Mouse (Mus musculus): ENCODE results near the gene Gk5.
"Not testable (repeated sequence)": the region's sequence is repeated elsewhere in the genome, so short reads cannot be mapped to it uniquely, and the experiment has no call there.

The Gk5 gene

GRCm38 (mm10) chr9:96144883-96145282 lies 25.7 kb downstream of the Gk5 start:
- DNase-seq (ENCODE audit: low spot score in 2 of 2) = no peak

- DNase-seq (ENCODE audit: low spot score in 2 of 2) = no peak
Measured at GRCm38 (mm10) chr9:96152801-96153200, 33.6 kb downstream of the Gk5 start.

DNA sequence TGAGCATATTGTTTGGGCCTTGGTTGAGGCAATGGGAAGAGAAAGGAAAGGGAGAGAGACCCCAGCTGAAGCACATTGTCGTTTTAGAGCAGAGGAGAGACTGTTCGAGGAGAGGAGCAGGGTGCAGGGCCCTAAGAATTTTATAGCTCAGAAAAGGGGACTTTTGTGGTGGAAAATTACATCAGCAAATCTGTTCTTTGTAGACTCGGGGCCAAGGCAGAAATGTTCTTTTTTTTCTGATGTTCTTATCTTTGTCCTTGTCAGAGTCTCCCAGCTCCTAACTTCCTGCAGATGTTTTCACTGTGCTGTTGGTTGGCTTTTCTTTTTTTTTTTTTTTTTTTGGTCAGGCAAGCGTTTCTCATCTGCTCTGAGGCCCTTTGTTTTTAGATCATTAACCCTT lies 39.3 kb downstream of the Gk5 start:
- DNase-seq (ENCODE audit: low spot score in 2 of 2) = no peak

GRCm38 (mm10) chr9:96159047-96159446 lies 39.9 kb downstream of the Gk5 start:
- no peak for DNase-seq (ENCODE audit: low spot score in 2 of 2)

- no peak for DNase-seq (ENCODE audit: low spot score in 2 of 2)
Measured at GRCm38 (mm10) chr9:96160767-96161166, 41.6 kb downstream of the Gk5 start.

GRCm38 (mm10) chr9:96162421-96162820 lies 43.3 kb downstream of the Gk5 start:
- DNase-seq (ENCODE audit: low spot score in 2 of 2) = no peak

DNA sequence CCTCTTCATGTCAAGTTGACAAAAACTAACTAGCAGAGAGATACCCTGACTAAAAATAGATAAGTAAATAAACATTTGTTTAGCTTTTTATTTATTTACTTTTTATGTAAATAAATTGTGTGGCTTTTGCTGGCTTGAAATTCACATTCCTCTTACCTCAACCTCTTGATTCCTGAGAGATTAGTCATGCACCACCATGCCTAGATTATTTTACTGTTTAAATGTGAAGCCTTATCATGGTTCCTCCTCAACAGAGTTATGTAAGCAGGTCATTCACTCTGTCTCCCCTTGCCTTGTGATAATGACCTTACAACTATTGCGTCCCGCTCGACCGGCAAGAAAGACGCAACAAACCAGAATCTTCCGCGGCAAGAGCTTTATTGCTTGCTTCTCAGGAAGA lies 44.3 kb downstream of the Gk5 start:
- no peak for DNase-seq (ENCODE audit: low spot score in 2 of 2)

DNA sequence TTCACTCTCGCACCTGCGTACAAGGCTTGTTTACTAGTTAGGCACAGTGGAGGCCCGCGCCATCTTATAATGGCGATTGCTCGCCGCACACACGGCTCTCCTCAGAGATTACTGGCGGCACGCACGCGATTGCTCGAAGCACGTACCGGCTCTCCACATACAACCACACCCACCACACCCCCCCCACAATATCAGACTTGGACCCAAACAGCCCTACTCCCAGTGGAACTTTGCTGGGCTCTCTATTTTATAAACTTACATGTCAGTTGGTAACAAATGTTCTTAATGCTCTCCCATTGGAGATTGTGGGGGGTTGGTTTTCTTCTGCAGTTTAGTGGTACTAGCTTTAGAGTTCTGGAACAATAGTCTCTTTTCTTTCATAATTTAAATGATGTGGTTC lies 44.8 kb downstream of the Gk5 start:
- DNase-seq (ENCODE audit: low spot score in 2 of 2) = not testable (repeated sequence)

GRCm38 (mm10) chr9:96167168-96167585 lies 48.0 kb downstream of the Gk5 start:
- DNase-seq (ENCODE audit: low spot score in 2 of 2) = peak; percentile 72 to 90

GRCm38 (mm10) chr9:96170600-96170999 lies 51.4 kb downstream of the Gk5 start:
- no peak for DNase-seq (ENCODE audit: low spot score in 2 of 2)

GRCm38 (mm10) chr9:96184909-96185308 lies 65.7 kb downstream of the Gk5 start:
- DNase-seq (ENCODE audit: low spot score in 2 of 2) = no peak

DNA sequence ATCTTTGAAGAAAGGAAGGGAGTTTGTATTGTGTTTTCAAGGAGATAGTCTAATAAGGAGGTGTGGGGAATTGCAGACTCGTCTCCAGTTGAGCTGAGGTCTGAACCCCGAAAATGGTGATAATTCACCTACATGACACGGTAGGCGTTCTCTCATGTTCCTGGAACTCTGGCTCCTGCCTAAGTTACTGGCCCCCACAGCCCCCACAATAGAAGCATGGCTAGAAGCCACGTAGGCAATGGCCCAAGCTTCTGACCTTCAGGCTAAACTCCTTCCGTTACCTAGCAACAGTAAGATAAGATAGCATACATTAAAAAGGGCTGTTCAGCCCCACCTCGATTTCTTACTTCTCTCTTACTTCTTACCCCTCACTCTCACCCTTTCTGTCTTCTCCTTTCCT lies 67.5 kb downstream of the Gk5 start:
- DNase-seq (ENCODE audit: low spot score in 2 of 2) = no peak

DNA sequence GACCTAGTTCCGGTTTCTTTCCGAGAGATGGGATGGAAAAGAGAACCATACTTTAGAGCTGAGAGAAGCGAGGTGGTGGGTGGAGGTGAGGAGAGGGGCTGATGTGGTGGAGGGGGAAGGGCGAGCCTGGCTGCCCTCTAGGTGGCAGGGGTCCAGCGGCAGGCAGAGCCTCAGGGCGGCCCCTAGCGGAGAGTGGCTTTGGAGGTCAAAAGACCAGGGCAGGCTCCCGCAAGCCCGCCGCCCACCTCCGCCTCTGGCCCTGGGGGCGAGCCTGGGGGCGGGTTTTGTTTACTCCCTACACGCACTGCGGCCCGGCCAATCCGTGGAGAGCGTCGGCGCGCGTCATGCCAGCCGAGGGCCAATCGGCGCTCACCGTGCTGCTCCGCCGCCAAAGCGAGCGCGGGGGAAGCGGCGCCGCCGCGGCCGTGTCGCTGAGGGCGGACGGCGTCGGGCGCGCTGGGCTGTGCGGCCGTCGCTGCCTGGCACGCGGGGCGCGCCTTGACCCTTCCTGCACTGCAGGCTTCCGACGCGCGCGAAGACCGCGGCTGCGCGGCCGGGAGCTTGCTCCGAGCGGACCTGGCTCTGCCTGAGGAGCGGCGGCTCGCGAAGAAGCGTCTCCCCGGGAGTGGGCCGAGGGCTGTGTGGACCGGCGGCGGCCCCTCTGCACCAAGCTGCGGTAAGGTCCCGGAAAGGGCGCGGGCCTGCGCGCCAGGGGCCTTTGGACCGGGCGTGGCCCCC lies 76.9 kb downstream of the Gk5 start, which contains the start of gene Tfdp2:
Gene Tfdp2, plus strand, starts transcription at position 391 of the 738 bp plus-strand sequence.
- DNase-seq (ENCODE audit: low spot score in 2 of 2) = peak; percentile 86 to 93

GRCm38 (mm10) chr9:96196636-96197181 lies 77.5 kb downstream of the Gk5 start:
- DNase-seq (ENCODE audit: low spot score in 2 of 2) = peak; percentile 49 to 78

DNA sequence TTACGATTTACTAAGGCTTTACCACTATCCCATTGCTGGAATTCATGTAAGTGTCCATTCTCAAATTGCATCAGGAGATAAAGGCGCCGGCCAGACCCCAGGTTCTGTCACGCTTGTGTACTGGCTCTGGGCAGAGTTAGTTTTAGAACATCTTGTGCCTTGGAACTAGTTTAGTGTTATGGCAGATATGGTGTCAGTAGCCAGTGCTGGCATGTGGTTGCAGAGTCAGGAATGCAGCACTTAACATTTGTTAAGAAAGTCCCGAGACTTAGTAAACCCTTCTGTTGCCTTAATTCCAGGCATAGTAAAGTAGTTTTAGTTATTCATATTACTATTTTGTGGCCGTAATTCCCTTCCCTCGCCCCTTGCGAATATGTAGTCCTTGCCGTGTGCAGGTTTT lies 78.6 kb downstream of the Gk5 start:
- no peak for DNase-seq (ENCODE audit: low spot score in 2 of 2)

- no peak for DNase-seq (ENCODE audit: low spot score in 2 of 2)
Measured at GRCm38 (mm10) chr9:96203663-96204062, 84.5 kb downstream of the Gk5 start.

DNA sequence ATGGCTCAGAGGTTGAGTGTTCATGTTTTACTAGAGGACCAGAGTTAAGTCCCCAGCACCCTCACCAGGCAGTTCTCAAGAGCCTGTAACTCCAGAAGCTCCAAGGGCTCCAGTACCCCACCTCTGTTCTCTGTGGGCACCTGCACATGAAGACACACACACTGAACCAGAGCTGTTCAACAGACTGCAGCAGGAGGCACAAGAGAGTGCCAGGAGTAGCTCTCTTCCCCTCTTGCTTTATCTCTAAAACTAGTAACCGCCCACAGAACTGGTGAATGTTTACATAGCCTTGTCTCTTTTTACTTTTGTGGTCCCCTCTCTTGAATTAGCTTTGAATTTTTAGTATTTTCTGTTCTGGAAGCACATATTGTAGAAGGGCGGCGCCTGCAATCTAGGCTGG lies 88.3 kb downstream of the Gk5 start:
- no peak for DNase-seq (ENCODE audit: low spot score in 2 of 2)

- no peak for DNase-seq (ENCODE audit: low spot score in 2 of 2)
Measured at GRCm38 (mm10) chr9:96213036-96213645, 94.0 kb downstream of the Gk5 start.

DNA sequence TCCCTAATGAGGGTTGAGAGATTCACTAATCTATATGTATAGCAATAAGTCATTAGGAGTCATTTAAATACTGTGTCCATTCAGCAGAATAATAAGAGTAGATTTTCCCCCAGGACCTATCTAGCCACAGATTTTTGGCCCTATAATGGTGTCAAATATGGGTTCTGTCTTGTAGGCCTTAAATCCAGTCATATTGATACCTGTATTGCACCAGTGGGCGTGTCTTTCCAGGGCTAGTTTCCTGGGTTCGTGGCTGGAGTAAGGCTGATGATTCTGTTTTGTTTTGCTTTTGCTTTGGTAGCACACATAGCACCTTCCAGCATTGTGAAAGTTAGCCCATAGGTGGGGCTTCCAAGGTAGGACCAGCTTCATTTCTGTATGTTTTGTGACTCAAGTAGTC lies 95.0 kb downstream of the Gk5 start:
- no peak for DNase-seq (ENCODE audit: low spot score in 2 of 2)

GRCm38 (mm10) chr9:96217299-96217698 lies 98.1 kb downstream of the Gk5 start:
- no peak for DNase-seq (ENCODE audit: low spot score in 2 of 2)

GRCm38 (mm10) chr9:96217799-96218198 lies 98.6 kb downstream of the Gk5 start:
- DNase-seq (ENCODE audit: low spot score in 2 of 2) = no peak

DNA sequence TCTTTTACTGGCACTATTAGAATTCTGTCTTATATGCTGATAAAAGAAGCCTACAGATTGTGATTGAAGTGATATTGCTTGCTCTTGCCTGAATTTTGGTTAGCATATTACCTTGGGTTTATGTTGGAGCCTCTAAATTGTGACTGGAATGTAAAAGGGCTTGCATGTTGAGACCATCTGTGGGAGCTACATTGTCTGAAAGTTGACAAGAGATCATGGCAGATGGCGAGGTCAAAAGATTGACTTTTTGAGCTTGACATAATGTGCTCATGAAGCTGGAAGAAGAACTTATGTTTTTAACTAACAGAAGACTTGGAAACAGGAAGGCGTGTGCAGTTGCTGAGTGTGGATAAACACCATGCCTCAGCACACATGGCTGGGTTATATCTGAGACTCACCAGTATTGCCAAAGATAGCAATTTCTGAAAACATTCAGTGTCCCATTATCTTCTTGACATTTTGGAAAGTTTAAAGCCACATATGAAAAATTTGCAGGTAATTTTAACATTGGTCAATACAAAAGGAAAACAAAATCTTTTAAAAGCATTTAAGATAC lies 100.0 kb downstream of the Gk5 start:
- DNase-seq (ENCODE audit: low spot score in 2 of 2) = no peak

- no peak for DNase-seq (ENCODE audit: low spot score in 2 of 2)
Measured at GRCm38 (mm10) chr9:96220419-96220818, 101.3 kb downstream of the Gk5 start.

Measured in spleen, postnatal 4 days (tissue).